Mouse (Mus musculus) erythroblast, embryonic 14.5 days (primary cell): ENCODE data around the gene Fam72a. TPM values are rescaled to one million over a fixed set of nuclear protein-coding genes. Genes with fewer than 3 reads are reported as not detected.

Experiments used
- H3K27me3 ChIP-seq: 2 replicates; pipeline ENCODE4 v1.6.1; 2012; ENCODE audit warnings: inconsistent platforms; ENCODE audit not compliant: control insufficient read depth
- H3K36me3 ChIP-seq: 2 replicates; pipeline ENCODE4 v1.6.1; 2012; ENCODE audit warnings: mild to moderate bottlenecking, inconsistent platforms; ENCODE audit not compliant: control insufficient read depth
- H3K4me1 ChIP-seq: 2 replicates; pipeline ENCODE4 v1.6.1; 2012; ENCODE audit warnings: inconsistent platforms; ENCODE audit not compliant: control insufficient read depth
- H3K4me3 ChIP-seq: replicated peaks from 2 replicates; pipeline ENCODE3; 2012; ENCODE audit warnings: moderate library complexity, mild to moderate bottlenecking, inconsistent platforms
- H3K9me3 ChIP-seq: 2 replicates; pipeline ENCODE4 v1.6.1; 2012; ENCODE audit warnings: low read length, inconsistent platforms, mixed read lengths; ENCODE audit not compliant: control insufficient read depth
- GATA1 ChIP-seq: IDR thresholded peaks from 2 replicates; pipeline ENCODE4 v1.6.1; 2012; ENCODE audit warnings: low read length, inconsistent platforms, mixed read lengths
- TAL1 ChIP-seq: IDR thresholded peaks from 3 replicates; pipeline ENCODE4 v1.6.1; 2012; ENCODE audit warnings: low read length, inconsistent platforms, mixed read lengths
- polyA plus RNA-seq: library from polyadenylated mRNA; stranded (reverse); fragments of >175 nt; gene quantifications from 2 replicates; pipeline ENCODE4 v1.2.3, GENCODE M21; 2012

The Fam72a gene
- polyA plus RNA-seq, 1 experiment: 0.11 TPM

GRCm38 (mm10) chr1:131569721-131570120, 42.0 kb downstream of the Fam72a start:
- no peak for TF ChIP-seq GATA1
- TF ChIP-seq TAL1: no peak
- no peaks in the 10 kb centered on the region for H3K27me3 ChIP-seq
- no peaks in the 10 kb centered on the region for H3K4me1 ChIP-seq
- H3K36me3 ChIP-seq: no peaks in the 10 kb centered on the region
- no peaks in the 10 kb centered on the region for H3K9me3 ChIP-seq
- H3K4me3 ChIP-seq: no peak overlapping the region

GRCm38 (mm10) chr1:131570391-131570790, 42.7 kb downstream of the Fam72a start:
- TF ChIP-seq GATA1 (no peak), TAL1 (no peak)
- H3K36me3 ChIP-seq: no peaks in the 10 kb centered on the region
- no peaks in the 10 kb centered on the region for H3K4me1 ChIP-seq
- H3K9me3 ChIP-seq: no peaks in the 10 kb centered on the region
- no peaks in the 10 kb centered on the region for H3K27me3 ChIP-seq
- H3K4me3 ChIP-seq: no peak overlapping the region

GRCm38 (mm10) chr1:131573721-131574120, 46.0 kb downstream of the Fam72a start:
- Histone ChIP-seq H3K36me3 (no peaks in the 10 kb centered on the region), H3K4me3 (no peak overlapping the region), H3K9me3 (no peaks in the 10 kb centered on the region), H3K4me1 (no peaks in the 10 kb centered on the region), H3K27me3 (no peaks in the 10 kb centered on the region)
- TF ChIP-seq GATA1 (no peak), TAL1 (no peak)

GRCm38 (mm10) chr1:131578943-131579680, 51.4 kb downstream of the Fam72a start:
- H3K4me3 ChIP-seq: no peak overlapping the region
- H3K9me3 ChIP-seq: no peaks in the 10 kb centered on the region
- H3K36me3 ChIP-seq: no peaks in the 10 kb centered on the region
- H3K27me3 ChIP-seq: no peaks in the 10 kb centered on the region
- H3K4me1 ChIP-seq: no peaks in the 10 kb centered on the region
- no peak for TF ChIP-seq TAL1
- no peak for TF ChIP-seq GATA1

- H3K9me3 ChIP-seq: no peaks in the 10 kb centered on the region
- H3K4me3 ChIP-seq: no peak overlapping the region
- no peak for TF ChIP-seq TAL1
- no peak for TF ChIP-seq GATA1
- no peaks in the 10 kb centered on the region for H3K27me3 ChIP-seq
- H3K36me3 ChIP-seq: no peaks in the 10 kb centered on the region
- no peaks in the 10 kb centered on the region for H3K4me1 ChIP-seq
These were observed 52.7 kb downstream of the Fam72a start for GRCm38 (mm10) chr1:131580389-131580788.

GRCm38 (mm10) chr1:131583598-131583997, 55.9 kb downstream of the Fam72a start:
- no peak overlapping the region for H3K4me3 ChIP-seq
- no peaks in the 10 kb centered on the region for H3K9me3 ChIP-seq
- no peaks in the 10 kb centered on the region for H3K27me3 ChIP-seq
- TF ChIP-seq GATA1 (no peak), TAL1 (no peak)
- H3K4me1 ChIP-seq: no peaks in the 10 kb centered on the region
- no peaks in the 10 kb centered on the region for H3K36me3 ChIP-seq

- no peaks in the 10 kb centered on the region for H3K4me1 ChIP-seq
- H3K27me3 ChIP-seq: no peaks in the 10 kb centered on the region
- H3K4me3 ChIP-seq: no peak overlapping the region
- TF ChIP-seq TAL1: no peak
- TF ChIP-seq GATA1: no peak
- no peaks in the 10 kb centered on the region for H3K36me3 ChIP-seq
- H3K9me3 ChIP-seq: no peaks in the 10 kb centered on the region
These were observed 59.1 kb downstream of the Fam72a start for GRCm38 (mm10) chr1:131586836-131587235.

Other genes starting within 250 kb of the Fam72a start
- gene Ikbke, start 248.3 kb upstream of the Fam72a start, polyA plus RNA-seq: 0.12 TPM in 1 of 2 replicates, not detected in the other
- 0.37 and 0.38 TPM in 2 replicates for gene Srgap2, start 551 bp upstream of the Fam72a start, polyA plus RNA-seq
- gene Avpr1b, start 71.3 kb downstream of the Fam72a start, polyA plus RNA-seq: not detected in 2 replicates
- 13.6 and 33.2 TPM in 2 replicates for gene Ctse, start 110.4 kb downstream of the Fam72a start, polyA plus RNA-seq
- not detected in 2 replicates for gene Rab7b, start 160.8 kb downstream of the Fam72a start, polyA plus RNA-seq
- gene Slc26a9, start 216.1 kb downstream of the Fam72a start, polyA plus RNA-seq: not detected in 2 replicates